Mouse (Mus musculus): Measurements from ENCODE around the gene Lyrm9. TPM values are rescaled to one million over a fixed set of nuclear protein-coding genes. Genes with fewer than 3 reads are reported as not detected.

Gene Lyrm9
- polyA plus RNA-seq, 1 experiment from 2014 or later = 18.6 TPM

GRCm38 (mm10) chr11:78820337-78821000 is 5.9 kb upstream of the Lyrm9 start:
- H3K27me3 ChIP-seq (ENCODE audit: control insufficient read depth, insufficient read depth, low read length) = no peaks in the 10 kb centered on the region
- peaks cover 15% of the 10 kb centered on the region for H3K4me1 ChIP-seq (replicated peaks; ENCODE audit: control insufficient read depth, insufficient read depth, low read length)
- ATAC-seq (replicated peaks; ENCODE audit: low FRiP score) (no peak), DNase-seq (ENCODE audit: low spot score) (no peak)
- H3K36me3 ChIP-seq (ENCODE audit: control insufficient read depth, insufficient read depth, low read length) = no peaks in the 10 kb centered on the region
- no peak overlapping the region; the same call in 1 of the 2 replicates for H3K4me2 ChIP-seq (ENCODE audit: low read depth, low read length, severe bottlenecking)
- H3K27ac ChIP-seq (ENCODE audit: low read depth, low read length) = peak overlapping the region; percentile 46; the same call in 1 of the 2 replicates
- H3K9me3 ChIP-seq (ENCODE audit: control insufficient read depth, low read length) = no peaks in the 10 kb centered on the region
- H3K9ac ChIP-seq (ENCODE audit: low read length) = peak overlapping the region; percentile 20; the same call in 1 of the 2 replicates
- no peak overlapping the region for H3K4me3 ChIP-seq (ENCODE audit: low read depth, low read length)
- WGBS = 27% methylated on average over 12 of the region's 12 CpGs

- H3K9ac ChIP-seq (ENCODE audit: low read length) = no peak overlapping the region
- H3K4me3 ChIP-seq (ENCODE audit: low read depth, low read length) = no peak overlapping the region
- H3K4me1 ChIP-seq (replicated peaks; ENCODE audit: control insufficient read depth, insufficient read depth, low read length) = peaks cover 18% of the 10 kb centered on the region
- peak; percentile 71 for DNase-seq (ENCODE audit: low spot score)
- H3K9me3 ChIP-seq (ENCODE audit: control insufficient read depth, low read length) = no peaks in the 10 kb centered on the region
- 56% methylated on average over 13 of the region's 13 CpGs for WGBS
- H3K27ac ChIP-seq (ENCODE audit: low read depth, low read length) = no peak overlapping the region
- no peak for ATAC-seq (replicated peaks; ENCODE audit: low FRiP score)
- H3K4me2 ChIP-seq (ENCODE audit: low read depth, low read length, severe bottlenecking) = no peak overlapping the region
- H3K36me3 ChIP-seq (ENCODE audit: control insufficient read depth, insufficient read depth, low read length) = no peaks in the 10 kb centered on the region
- no peaks in the 10 kb centered on the region for H3K27me3 ChIP-seq (ENCODE audit: control insufficient read depth, insufficient read depth, low read length)
These were observed 3.4 kb upstream of the Lyrm9 start for GRCm38 (mm10) chr11:78822792-78823498.

GRCm38 (mm10) chr11:78827546-78827945 is 1.2 kb downstream of the Lyrm9 start:
- H3K9ac ChIP-seq (ENCODE audit: low read length) = no peak overlapping the region; the same call in 1 of the 2 replicates
- peaks cover 6% of the 10 kb centered on the region; the same call in 1 of the 2 replicates for H3K4me1 ChIP-seq (replicated peaks; ENCODE audit: control insufficient read depth, insufficient read depth, low read length)
- DNase-seq (ENCODE audit: low spot score) (no peak), ATAC-seq (replicated peaks; ENCODE audit: low FRiP score) (no peak)
- no peak overlapping the region for H3K27ac ChIP-seq (ENCODE audit: low read depth, low read length)
- H3K4me2 ChIP-seq (ENCODE audit: low read depth, low read length, severe bottlenecking) = peak overlapping the region; percentile 68
- H3K4me3 ChIP-seq (ENCODE audit: low read depth, low read length) = no peak overlapping the region
- no peaks in the 10 kb centered on the region for H3K36me3 ChIP-seq (ENCODE audit: control insufficient read depth, insufficient read depth, low read length)
- no peaks in the 10 kb centered on the region for H3K9me3 ChIP-seq (ENCODE audit: control insufficient read depth, low read length)
- no peaks in the 10 kb centered on the region for H3K27me3 ChIP-seq (ENCODE audit: control insufficient read depth, insufficient read depth, low read length)
- WGBS = 39% methylated on average over 7 of the region's 7 CpGs

- no peak for DNase-seq (ENCODE audit: low spot score)
These were observed 2.0 kb downstream of the Lyrm9 start for GRCm38 (mm10) chr11:78828386-78828785.

DNA sequence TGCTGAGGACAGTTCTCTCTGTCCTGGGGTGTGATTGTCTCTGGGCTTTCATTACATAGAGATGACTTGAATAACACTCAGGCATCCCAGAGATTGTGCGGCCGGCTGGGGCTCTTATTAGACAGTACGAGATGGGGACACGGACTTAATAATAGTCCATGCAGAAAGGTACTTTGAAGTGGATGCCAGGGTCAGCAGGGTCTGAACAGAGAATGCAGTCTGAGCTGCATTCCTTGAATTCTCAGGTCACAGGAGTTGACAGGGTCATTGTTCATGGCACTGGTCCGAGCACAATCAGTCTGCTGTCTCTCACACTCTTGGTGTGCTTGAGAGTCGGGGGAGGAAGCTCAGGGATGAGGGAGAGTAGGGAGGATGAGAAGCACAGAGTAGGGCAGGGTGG is 3.0 kb downstream of the Lyrm9 start:
- H3K36me3 ChIP-seq (ENCODE audit: control insufficient read depth, insufficient read depth, low read length) = no peaks in the 10 kb centered on the region
- no peaks in the 10 kb centered on the region for H3K27me3 ChIP-seq (ENCODE audit: control insufficient read depth, insufficient read depth, low read length)
- H3K4me1 ChIP-seq (replicated peaks; ENCODE audit: control insufficient read depth, insufficient read depth, low read length) = peaks cover 6% of the 10 kb centered on the region; the same call in 1 of the 2 replicates
- H3K9me3 ChIP-seq (ENCODE audit: control insufficient read depth, low read length) = no peaks in the 10 kb centered on the region
- H3K9ac ChIP-seq (ENCODE audit: low read length) = no peak overlapping the region
- no peak for DNase-seq (ENCODE audit: low spot score)
- no peak for ATAC-seq (replicated peaks; ENCODE audit: low FRiP score)
- H3K4me3 ChIP-seq (ENCODE audit: low read depth, low read length) = no peak overlapping the region
- no peak overlapping the region for H3K27ac ChIP-seq (ENCODE audit: low read depth, low read length)
- no peak overlapping the region for H3K4me2 ChIP-seq (ENCODE audit: low read depth, low read length, severe bottlenecking)
- WGBS = 3% methylated on average over 6 of the region's 6 CpGs

More at GRCm38 (mm10) chr11:78828386-78828785, 2.0 kb downstream of the Lyrm9 start:
- H3K9ac ChIP-seq (ENCODE audit: low read length) = no peak overlapping the region
- WGBS = 42% methylated on average over 2 of the region's 2 CpGs
- no peak overlapping the region for H3K4me3 ChIP-seq (ENCODE audit: low read depth, low read length)
- H3K9me3 ChIP-seq (ENCODE audit: control insufficient read depth, low read length) = no peaks in the 10 kb centered on the region
- peaks cover 6% of the 10 kb centered on the region; the same call in 1 of the 2 replicates for H3K4me1 ChIP-seq (replicated peaks; ENCODE audit: control insufficient read depth, insufficient read depth, low read length)
- H3K27ac ChIP-seq (ENCODE audit: low read depth, low read length) = no peak overlapping the region
- H3K36me3 ChIP-seq (ENCODE audit: control insufficient read depth, insufficient read depth, low read length) = no peaks in the 10 kb centered on the region
- no peak for ATAC-seq (replicated peaks; ENCODE audit: low FRiP score)
- no peak overlapping the region for H3K4me2 ChIP-seq (ENCODE audit: low read depth, low read length, severe bottlenecking)
- no peaks in the 10 kb centered on the region for H3K27me3 ChIP-seq (ENCODE audit: control insufficient read depth, insufficient read depth, low read length)

DNA sequence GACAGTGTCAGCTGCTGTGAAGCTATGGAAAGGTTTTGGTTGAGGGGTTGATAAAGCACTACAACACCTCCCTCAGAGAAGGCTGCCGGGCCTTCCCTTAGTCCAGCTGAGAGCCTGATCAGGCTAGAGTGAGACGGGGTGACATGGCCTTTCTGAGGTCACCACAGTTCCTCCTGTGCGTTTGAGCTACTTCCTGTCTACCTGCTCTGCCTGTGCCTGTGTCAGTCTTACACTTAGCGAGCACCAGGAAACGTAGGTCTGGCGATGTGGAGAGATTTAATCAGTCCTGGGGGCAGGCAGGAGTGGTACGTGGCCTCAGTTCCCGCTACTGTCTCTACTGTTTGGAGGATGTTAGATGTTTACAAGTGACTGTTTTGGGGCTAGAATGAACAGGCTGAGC is 3.8 kb downstream of the Lyrm9 start:
- Histone ChIP-seq H3K27me3 (ENCODE audit: control insufficient read depth, insufficient read depth, low read length) (no peaks in the 10 kb centered on the region), H3K4me3 (ENCODE audit: low read depth, low read length) (no peak overlapping the region), H3K27ac (ENCODE audit: low read depth, low read length) (no peak overlapping the region), H3K4me1 (replicated peaks; ENCODE audit: control insufficient read depth, insufficient read depth, low read length) (peaks cover 6% of the 10 kb centered on the region; the same call in 1 of the 2 replicates), H3K9me3 (ENCODE audit: control insufficient read depth, low read length) (no peaks in the 10 kb centered on the region), H3K9ac (ENCODE audit: low read length) (no peak overlapping the region), H3K4me2 (ENCODE audit: low read depth, low read length, severe bottlenecking) (no peak overlapping the region), H3K36me3 (ENCODE audit: control insufficient read depth, insufficient read depth, low read length) (no peaks in the 10 kb centered on the region)
- 60% methylated on average over 8 of the region's 8 CpGs for WGBS
- no peak for DNase-seq (ENCODE audit: low spot score)
- no peak for ATAC-seq (replicated peaks; ENCODE audit: low FRiP score)

- no peak for DNase-seq (ENCODE audit: low spot score)
- no peak overlapping the region for H3K27ac ChIP-seq (ENCODE audit: low read depth, low read length)
- no peak for ATAC-seq (replicated peaks; ENCODE audit: low FRiP score)
- H3K27me3 ChIP-seq (ENCODE audit: control insufficient read depth, insufficient read depth, low read length) = no peaks in the 10 kb centered on the region
- no peaks in the 10 kb centered on the region for H3K36me3 ChIP-seq (ENCODE audit: control insufficient read depth, insufficient read depth, low read length)
- no peak overlapping the region for H3K4me2 ChIP-seq (ENCODE audit: low read depth, low read length, severe bottlenecking)
- WGBS = 83% methylated on average over 4 of the region's 4 CpGs
- no peak overlapping the region for H3K9ac ChIP-seq (ENCODE audit: low read length)
- H3K4me3 ChIP-seq (ENCODE audit: low read depth, low read length) = no peak overlapping the region
- peaks cover 2% of the 10 kb centered on the region; the same call in 1 of the 2 replicates for H3K4me1 ChIP-seq (replicated peaks; ENCODE audit: control insufficient read depth, insufficient read depth, low read length)
- H3K9me3 ChIP-seq (ENCODE audit: control insufficient read depth, low read length) = no peaks in the 10 kb centered on the region
These were observed 5.3 kb downstream of the Lyrm9 start for GRCm38 (mm10) chr11:78831716-78832115.

- Histone ChIP-seq H3K4me3 (ENCODE audit: low read depth, low read length) (no peak overlapping the region), H3K36me3 (ENCODE audit: control insufficient read depth, insufficient read depth, low read length) (no peaks in the 10 kb centered on the region), H3K9ac (ENCODE audit: low read length) (no peak overlapping the region), H3K27me3 (ENCODE audit: control insufficient read depth, insufficient read depth, low read length) (no peaks in the 10 kb centered on the region), H3K4me1 (replicated peaks; ENCODE audit: control insufficient read depth, insufficient read depth, low read length) (no peaks in the 10 kb centered on the region; the same call in 1 of the 2 replicates), H3K4me2 (ENCODE audit: low read depth, low read length, severe bottlenecking) (no peak overlapping the region), H3K27ac (ENCODE audit: low read depth, low read length) (no peak overlapping the region), H3K9me3 (ENCODE audit: control insufficient read depth, low read length) (no peaks in the 10 kb centered on the region)
- ATAC-seq (replicated peaks; ENCODE audit: low FRiP score) (no peak), DNase-seq (ENCODE audit: low spot score) (no peak)
- 94% methylated on average over 10 of the region's 10 CpGs for WGBS
These were observed 5.8 kb downstream of the Lyrm9 start for GRCm38 (mm10) chr11:78832117-78832726.

Measured in forebrain, embryonic 11.5 days (tissue).